Mouse (Mus musculus) ES-E14 (cell line): ENCODE results near the gene Mrm2.

Source experiments
- HCFC1 ChIP-seq: IDR thresholded peaks from 2 replicates; pipeline ENCODE4 v1.6.1; 2012; ENCODE audit warnings: low read length, inconsistent platforms, borderline replicate concordance; ENCODE audit not compliant: insufficient read depth
- MAFK ChIP-seq: IDR thresholded peaks from 2 replicates; pipeline ENCODE4 v1.6.1; 2014; ENCODE audit warnings: mild to moderate bottlenecking, low read depth, low read length, inconsistent platforms; ENCODE audit not compliant: insufficient read depth
- ZC3H11A ChIP-seq: IDR thresholded peaks from 2 replicates; pipeline ENCODE4 v1.6.1; 2012; ENCODE audit warnings: low read depth, mild to moderate bottlenecking, inconsistent platforms, low read length, borderline replicate concordance

- TF ChIP-seq ZC3H11A (no peak), HCFC1 (no peak), MAFK (no peak)
Measured at GRCm38 (mm10) chr5:140306016-140306415, 25.7 kb downstream of the Mrm2 start.
